Mouse (Mus musculus) central nervous system, embryonic 11.5 days (tissue): Measurements from ENCODE around the gene Gm3532. TPM values are rescaled to one million over a fixed set of nuclear protein-coding genes. Genes with fewer than 3 reads are reported as not detected.

Experiments
- polyA plus RNA-seq: library from polyadenylated mRNA; depleted of rRNA; stranded (reverse); fragments of >200 nt; gene quantifications from 2 replicates; pipeline ENCODE4 v1.2.3, GENCODE M21; 2012; rRNA removed

The Gm3532 gene
- polyA plus RNA-seq = 0.04 TPM in 1 of 2 replicates, not detected in the other

GRCm38 (mm10) chr14:5538196-5538595 lies at the start of gene Gm3532:
TSS of gene Gm3532 (plus strand) at chr14:5538496.

DNA sequence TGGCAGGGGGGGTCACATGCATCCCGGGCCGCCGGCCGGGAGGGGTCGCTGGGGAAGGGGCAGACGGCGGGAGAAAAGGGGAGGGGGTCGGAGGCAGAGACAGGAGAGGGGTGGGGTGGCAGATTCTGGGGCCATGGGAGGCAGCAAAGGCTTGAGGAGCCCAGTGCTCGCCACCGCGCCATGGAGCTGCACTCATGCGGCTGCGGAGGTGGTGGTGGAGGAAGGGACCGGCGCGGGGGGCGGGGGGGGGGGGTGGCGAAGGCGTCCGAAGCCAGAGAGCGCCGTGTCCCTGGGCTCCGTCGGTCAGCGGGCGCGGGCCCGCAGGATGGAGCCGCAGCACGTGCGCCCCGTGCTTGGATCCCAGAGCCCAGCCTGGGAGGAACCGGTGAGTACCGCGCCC lies 36.9 kb upstream of the Gm3532 start, which contains the start of gene Gm3488:
Gene Gm3488 (plus strand): TSS at position 301 of the 400 bp plus-strand sequence.

Other genes with a start within 250 kb of the Gm3532 start
- not detected in 2 replicates for gene Gm3542, start 203.6 kb upstream of the Gm3532 start, polyA plus RNA-seq
- gene Gm3500, start 149.4 kb upstream of the Gm3532 start, polyA plus RNA-seq = 0.11 and 0.65 TPM in 2 replicates
- 1.2 and 3.3 TPM in 2 replicates for gene Gm3194, start 83.0 kb upstream of the Gm3532 start, polyA plus RNA-seq
- not detected in 2 replicates for gene Gm8246, start 60.7 kb upstream of the Gm3532 start, polyA plus RNA-seq
- gene Gm3187, start 54.3 kb upstream of the Gm3532 start, polyA plus RNA-seq = not detected in 2 replicates
- gene Gm3488, start 36.8 kb upstream of the Gm3532 start, polyA plus RNA-seq = 2.3 and 4.2 TPM in 2 replicates
- not detected in 2 replicates for gene Gm8265, start 94.5 kb downstream of the Gm3532 start, polyA plus RNA-seq
- not detected in 2 replicates for gene Gm9603, start 149.0 kb downstream of the Gm3532 start, polyA plus RNA-seq
- 0.42 and 0.66 TPM in 2 replicates for gene Gm3373, start 203.1 kb downstream of the Gm3532 start, polyA plus RNA-seq